Mouse (Mus musculus) E14TG2a.4 (cell line): ENCODE measurements around the gene Mllt6.
"Not testable (repeated sequence)": the region's sequence is repeated elsewhere in the genome, so short reads cannot be mapped to it uniquely, and the experiment has no call there.

Source experiments
- H3K27me3 ChIP-seq: 2 replicates; pipeline ENCODE4 v1.6.1; 2014; ENCODE audit warnings: low read length, control low read depth; ENCODE audit not compliant: insufficient read depth
- H3K36me3 ChIP-seq: 2 replicates; pipeline ENCODE4 v1.6.1; 2014; ENCODE audit warnings: low read length, control low read depth; ENCODE audit not compliant: insufficient read depth
- H3K4me1 ChIP-seq: replicated peaks from 2 replicates; pipeline ENCODE4 v1.6.1; 2014; ENCODE audit warnings: low read depth, low read length, control low read depth
- H3K4me3 ChIP-seq: replicated peaks from 2 replicates; pipeline ENCODE4 v1.5.1; 2014; ENCODE audit warnings: mild to moderate bottlenecking, low read length
- H3K9me3 ChIP-seq: 2 replicates; pipeline ENCODE4 v1.6.1; 2014; ENCODE audit warnings: low read length, control low read depth
- CTCF ChIP-seq: conservative IDR thresholded peaks from 2 replicates; pipeline ENCODE4 v1.5.1; 2014; ENCODE audit warnings: low read length
- NANOG ChIP-seq: IDR thresholded peaks from 2 replicates; pipeline ENCODE4 v1.6.1; 2014; ENCODE audit warnings: borderline replicate concordance, low read length, mixed read lengths
- POU5F1 ChIP-seq: IDR thresholded peaks from 2 replicates; pipeline ENCODE4 v1.6.1; 2014; ENCODE audit warnings: low read length, borderline replicate concordance

Gene Mllt6

DNA sequence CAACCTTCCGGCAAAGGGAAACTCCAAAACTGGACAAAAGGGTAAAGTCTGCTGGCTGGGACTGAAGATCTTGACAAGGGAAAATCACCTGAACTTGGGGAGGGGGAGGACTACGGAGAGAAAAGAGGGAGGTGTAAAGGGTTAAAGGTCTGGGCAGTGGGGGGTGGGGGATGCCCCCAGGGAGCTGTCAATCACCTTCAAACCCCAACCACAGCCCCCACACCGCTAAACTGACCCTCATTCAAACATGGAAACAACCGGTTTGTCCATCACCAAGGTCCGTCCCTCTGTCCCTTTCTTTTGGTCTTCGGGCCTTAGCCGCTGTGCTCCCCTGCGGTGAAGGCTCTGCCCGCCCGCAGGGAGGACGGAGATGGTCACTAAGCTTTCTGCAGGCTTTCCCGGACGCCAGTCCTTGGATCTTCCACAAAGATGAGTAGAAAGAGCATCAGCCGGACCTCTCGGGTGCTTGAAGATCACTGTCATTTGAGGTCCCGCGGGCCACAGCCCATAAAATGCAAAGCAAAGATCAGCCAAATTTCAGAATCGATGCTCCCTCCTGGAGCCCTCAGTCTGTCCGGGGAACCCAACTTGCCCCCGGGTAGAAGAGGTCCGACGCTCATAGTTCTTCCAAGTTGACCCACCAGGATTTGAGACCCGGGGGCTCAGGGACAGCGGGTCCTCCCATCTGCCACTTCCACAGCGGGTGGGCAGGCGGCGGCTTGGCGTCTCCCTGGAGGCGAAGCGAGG lies 35.5 kb upstream of the Mllt6 start:
- Histone ChIP-seq H3K36me3 (peaks cover 27% of the 10 kb centered on the region), H3K27me3 (no peaks in the 10 kb centered on the region), H3K4me3 (peak overlapping the region; percentile 93), H3K4me1 (peaks cover 77% of the 10 kb centered on the region), H3K9me3 (no peaks in the 10 kb centered on the region)
- TF ChIP-seq CTCF (no peak), POU5F1 (no peak), NANOG (no peak)

DNA sequence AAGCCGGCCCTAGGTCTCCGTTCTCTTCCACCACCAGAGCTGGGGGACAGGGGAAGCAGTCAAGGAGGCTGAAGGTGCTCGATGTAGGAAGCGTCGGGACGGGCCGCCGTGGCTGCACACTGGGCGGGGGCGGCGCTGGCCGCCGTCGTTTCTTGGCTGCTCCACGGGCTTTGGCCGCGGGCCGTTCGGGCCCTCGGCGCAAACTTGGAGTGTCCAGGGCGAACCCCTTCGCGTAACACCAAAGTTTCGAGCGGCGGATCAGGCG lies 35.0 kb upstream of the Mllt6 start:
- peaks cover 22% of the 10 kb centered on the region for H3K36me3 ChIP-seq
- H3K27me3 ChIP-seq = no peaks in the 10 kb centered on the region
- no peaks in the 10 kb centered on the region for H3K9me3 ChIP-seq
- H3K4me1 ChIP-seq = peaks cover 72% of the 10 kb centered on the region
- TF ChIP-seq CTCF (no peak), NANOG (no peak), POU5F1 (no peak)
- peak overlapping the region; percentile 93 for H3K4me3 ChIP-seq

DNA sequence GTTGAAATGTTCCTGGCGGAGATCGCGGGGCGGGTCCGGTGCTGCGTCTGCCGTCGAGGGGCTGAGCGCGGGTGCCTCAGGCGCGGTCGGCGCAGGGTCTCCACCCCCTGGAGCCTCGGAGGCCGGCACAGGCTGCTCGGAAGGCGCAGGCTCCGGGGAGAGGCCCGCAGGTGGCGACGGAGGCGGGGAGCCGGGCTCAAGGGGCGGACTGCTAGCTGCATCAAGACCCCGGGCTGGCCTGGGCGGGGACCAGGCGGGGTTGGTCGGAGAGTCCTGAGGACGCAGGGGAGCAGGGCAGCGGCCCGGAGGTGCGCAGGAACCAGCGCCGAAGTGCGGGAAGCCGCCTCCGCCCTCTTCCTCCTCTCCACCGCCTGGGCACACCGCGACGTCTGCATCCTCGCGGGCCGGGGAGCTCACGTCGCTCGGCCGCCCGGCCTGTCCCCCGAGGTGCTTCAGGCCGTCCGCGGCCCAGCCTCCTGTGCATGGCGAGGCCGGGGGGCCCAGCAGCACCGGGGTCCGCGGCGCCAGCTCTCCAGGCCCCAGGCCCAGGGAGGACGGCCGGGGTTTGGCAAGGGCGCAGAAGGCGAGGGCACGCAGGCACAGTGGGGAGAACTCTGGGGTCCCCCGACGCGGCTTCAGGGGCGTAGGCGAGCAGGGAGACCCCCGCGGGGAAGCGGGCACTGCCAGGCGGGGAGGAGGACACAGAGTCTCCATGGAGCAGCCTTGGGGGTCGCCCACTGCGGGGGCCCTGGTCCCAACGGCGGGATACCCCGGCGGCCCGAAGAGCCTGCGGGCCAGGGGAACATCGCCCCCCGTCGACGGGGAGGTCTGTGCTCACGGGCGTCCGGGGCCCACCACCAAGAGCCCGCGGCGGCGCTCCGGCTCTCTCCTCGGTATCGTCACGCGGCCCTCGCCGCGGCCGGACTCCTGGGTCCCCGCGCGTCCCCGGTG lies 34.4 kb upstream of the Mllt6 start:
- Histone ChIP-seq H3K4me3 (peak overlapping the region; percentile 93), H3K36me3 (peaks cover 16% of the 10 kb centered on the region), H3K9me3 (no peaks in the 10 kb centered on the region), H3K27me3 (no peaks in the 10 kb centered on the region), H3K4me1 (peaks cover 70% of the 10 kb centered on the region)
- TF ChIP-seq POU5F1 (no peak), CTCF (no peak), NANOG (no peak)

DNA sequence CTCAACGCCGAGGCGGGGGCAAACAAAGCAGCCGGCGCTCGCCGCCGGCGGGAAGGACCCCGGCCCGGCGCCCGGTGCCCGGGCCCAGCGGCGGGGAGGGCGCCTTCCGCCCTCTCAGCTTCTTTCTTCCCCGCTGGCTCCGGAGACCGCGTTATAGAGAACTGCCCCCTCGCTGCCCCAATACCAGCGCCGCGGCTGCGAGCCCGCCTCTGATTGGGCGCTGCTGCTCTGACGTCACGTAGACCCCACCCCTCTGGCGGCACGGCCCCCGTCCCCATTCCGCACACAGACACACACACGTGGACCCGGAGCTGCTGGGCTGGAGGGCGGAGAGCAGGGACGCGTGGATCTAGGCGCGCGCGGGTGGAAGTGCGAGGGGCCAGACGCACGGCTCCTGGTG lies 33.6 kb upstream of the Mllt6 start, which contains the start of gene Epop:
TSS of gene Epop (minus strand) at position 127 of the 400 bp plus-strand sequence.
- peaks cover 69% of the 10 kb centered on the region for H3K4me1 ChIP-seq
- no peak for TF ChIP-seq POU5F1
- no peak for TF ChIP-seq NANOG
- TF ChIP-seq CTCF = no peak
- peaks cover 15% of the 10 kb centered on the region for H3K36me3 ChIP-seq
- no peaks in the 10 kb centered on the region for H3K27me3 ChIP-seq
- H3K4me3 ChIP-seq = peak within 1 kb of the TSS; percentile 93
- no peaks in the 10 kb centered on the region for H3K9me3 ChIP-seq

DNA sequence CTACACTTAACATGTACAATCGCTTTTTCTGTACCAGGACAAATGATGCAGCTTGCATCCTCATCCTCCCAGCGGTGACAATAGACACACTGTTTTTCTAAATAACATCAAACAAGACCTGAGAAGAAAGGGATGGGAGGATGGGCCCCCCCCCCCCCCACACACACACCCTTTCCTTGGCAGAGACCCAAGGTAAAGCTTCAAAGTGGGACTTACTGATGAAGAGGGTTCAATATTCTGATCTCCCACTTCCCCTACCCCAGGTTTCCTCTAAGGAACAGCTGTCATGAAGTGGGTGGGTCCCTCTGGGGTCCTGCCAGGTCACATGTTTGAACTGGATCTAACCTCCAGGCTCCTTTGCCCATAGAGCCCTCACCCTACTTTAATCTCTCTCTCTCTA lies 32.2 kb upstream of the Mllt6 start:
- Histone ChIP-seq H3K9me3 (no peaks in the 10 kb centered on the region), H3K4me3 (peak overlapping the region; percentile 93), H3K4me1 (peaks cover 69% of the 10 kb centered on the region), H3K36me3 (peaks cover 12% of the 10 kb centered on the region), H3K27me3 (no peaks in the 10 kb centered on the region)
- no peak for TF ChIP-seq CTCF
- TF ChIP-seq NANOG = no peak
- TF ChIP-seq POU5F1 = no peak

DNA sequence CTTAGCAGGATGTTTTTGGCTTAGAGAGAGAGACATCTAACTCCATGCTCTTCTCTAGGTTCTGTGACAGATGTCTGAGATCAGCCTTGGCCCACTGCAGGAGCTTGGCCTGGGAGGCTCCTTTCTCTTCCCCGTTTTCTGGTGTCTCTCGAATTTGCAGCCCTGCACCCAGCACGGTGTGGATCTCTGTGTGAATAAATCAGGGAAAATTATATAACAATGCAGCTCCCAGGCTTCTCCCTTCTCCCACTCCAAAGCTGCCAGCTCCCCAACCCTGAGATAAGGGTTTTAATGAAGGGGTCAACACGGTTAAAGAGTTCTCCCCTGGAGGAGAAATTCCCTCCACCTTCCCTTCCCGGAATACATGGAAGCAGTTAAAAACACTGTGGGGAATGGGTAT lies 31.7 kb upstream of the Mllt6 start:
- H3K36me3 ChIP-seq = peaks cover 12% of the 10 kb centered on the region
- no peaks in the 10 kb centered on the region for H3K27me3 ChIP-seq
- peak overlapping the region; percentile 93 for H3K4me3 ChIP-seq
- TF ChIP-seq CTCF (no peak), POU5F1 (no peak), NANOG (no peak)
- H3K4me1 ChIP-seq = peaks cover 69% of the 10 kb centered on the region
- H3K9me3 ChIP-seq = no peaks in the 10 kb centered on the region

DNA sequence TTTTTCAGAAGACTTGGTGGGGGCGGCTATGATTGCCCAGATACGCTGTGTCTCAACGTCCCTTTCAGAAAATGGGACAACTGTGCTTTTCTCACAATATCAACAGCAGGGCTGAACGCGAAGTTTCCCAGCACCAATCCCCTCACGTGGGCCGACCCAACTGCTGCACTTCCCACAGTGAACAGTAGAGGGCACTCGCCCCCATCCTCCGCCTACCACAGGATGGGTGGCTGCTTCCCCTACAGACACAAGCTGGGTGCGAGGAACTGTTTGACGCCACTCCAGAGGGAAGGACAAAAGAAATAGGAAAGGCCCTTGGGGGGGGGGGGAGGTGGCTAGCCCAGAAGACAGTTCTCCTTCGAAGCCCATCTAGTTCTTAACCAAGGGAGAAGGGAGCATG lies 31.3 kb upstream of the Mllt6 start:
- Histone ChIP-seq H3K9me3 (no peaks in the 10 kb centered on the region), H3K4me1 (peaks cover 71% of the 10 kb centered on the region), H3K36me3 (peaks cover 12% of the 10 kb centered on the region), H3K27me3 (no peaks in the 10 kb centered on the region), H3K4me3 (peak overlapping the region; percentile 93; the same call in 1 of the 2 replicates)
- no peak for TF ChIP-seq NANOG
- no peak for TF ChIP-seq POU5F1
- peak; percentile 99 for TF ChIP-seq CTCF

DNA sequence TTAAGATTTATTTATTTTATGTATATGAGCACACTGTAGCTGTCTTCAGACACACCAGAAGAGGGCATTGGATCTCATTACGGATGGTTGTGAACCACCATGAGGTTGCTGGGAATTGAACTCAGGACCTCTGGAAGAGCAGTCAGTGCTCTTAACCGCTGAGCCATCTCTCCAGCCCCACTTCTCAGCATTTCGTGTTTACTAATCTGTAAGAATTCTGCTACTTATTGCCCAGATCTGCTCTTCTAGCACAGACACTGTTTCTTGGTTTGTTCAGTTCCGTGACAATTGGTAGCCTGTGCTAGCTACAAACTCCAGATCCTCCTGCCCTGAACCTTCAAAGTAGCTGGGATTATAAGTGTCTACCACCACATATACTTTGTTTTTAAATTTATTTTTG lies 30.8 kb upstream of the Mllt6 start:
- H3K4me1 ChIP-seq = peaks cover 69% of the 10 kb centered on the region
- not testable (repeated sequence) for H3K27me3 ChIP-seq, H3K4me3 ChIP-seq, H3K36me3 ChIP-seq, H3K9me3 ChIP-seq

DNA sequence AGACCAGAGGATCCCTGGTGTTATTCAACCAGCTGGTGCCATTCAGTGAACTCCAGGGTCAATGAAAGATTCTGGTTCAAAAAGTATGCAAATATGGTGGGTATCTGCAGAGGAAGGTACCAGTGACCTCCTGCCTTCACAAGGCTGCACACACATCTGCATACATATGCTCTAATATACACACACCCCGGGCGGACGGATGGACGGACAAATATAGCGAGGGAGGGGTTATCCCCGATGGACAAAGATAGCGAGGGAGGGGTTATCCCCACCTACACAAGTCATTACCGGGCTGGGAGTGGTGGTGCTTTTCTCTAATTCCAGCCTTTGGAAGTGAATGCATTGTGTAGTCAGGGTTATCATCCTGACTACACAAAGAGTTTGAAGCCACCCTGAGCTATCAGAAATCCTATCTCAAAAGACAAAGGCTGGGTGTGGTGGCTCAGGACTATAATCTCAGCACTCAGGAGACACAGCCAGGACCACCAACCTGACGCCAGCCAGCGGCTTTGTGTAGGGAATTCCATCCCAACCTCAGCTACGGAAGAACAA lies 27.7 kb upstream of the Mllt6 start:
- peak overlapping the region; percentile 37 for H3K4me3 ChIP-seq
- H3K4me1 ChIP-seq = peaks cover 62% of the 10 kb centered on the region
- no peaks in the 10 kb centered on the region for H3K27me3 ChIP-seq
- H3K36me3 ChIP-seq = no peaks in the 10 kb centered on the region
- peak; percentile 83 for TF ChIP-seq NANOG
- no peak for TF ChIP-seq POU5F1
- H3K9me3 ChIP-seq = no peaks in the 10 kb centered on the region
